Mouse (Mus musculus) midbrain, embryonic 15.5 days (tissue): ENCODE results near the gene Klf8. TPM values are rescaled to one million over a fixed set of nuclear protein-coding genes. Genes with fewer than 3 reads are reported as not detected.
A peak's percentile ranks its signal among the peaks of the same experiment; 100 is the strongest.
"Not testable (repeated sequence)": the region's sequence is repeated elsewhere in the genome, so short reads cannot be mapped to it uniquely, and the experiment has no call there.

Experiments used
- ATAC-seq: fragments of 200-750 bp; cut with Nextera tagmentation; replicated peaks from 2 replicates; pipeline ENCODE4 v1.8.0; 2017; ENCODE audit warnings: moderate TSS enrichment
- H3K27ac ChIP-seq: fragments of 300-500 bp; sonication (generic); 2 replicates; pipeline ENCODE4 v1.5.1; 2015; ENCODE audit warnings: mild to moderate bottlenecking, inconsistent platforms
- H3K27me3 ChIP-seq: fragments of 300-500 bp; sonication (generic); replicated peaks from 2 replicates; pipeline ENCODE4 v1.6.1; 2015; ENCODE audit warnings: inconsistent platforms
- H3K36me3 ChIP-seq: fragments of 300-500 bp; sonication (generic); replicated peaks from 2 replicates; pipeline ENCODE4 v1.6.1; 2015; ENCODE audit warnings: inconsistent platforms
- H3K4me1 ChIP-seq: fragments of 300-500 bp; sonication (generic); 2 replicates; pipeline ENCODE4 v1.6.1; 2015; ENCODE audit warnings: inconsistent platforms
- H3K4me2 ChIP-seq: fragments of 300-500 bp; sonication (generic); 2 replicates; pipeline ENCODE4 v1.6.1; 2015; ENCODE audit warnings: inconsistent platforms, mild to moderate bottlenecking, moderate library complexity
- H3K4me3 ChIP-seq: fragments of 300-500 bp; sonication (generic); 2 replicates; pipeline ENCODE4 v1.5.1; 2015; ENCODE audit warnings: mild to moderate bottlenecking, inconsistent platforms
- H3K9ac ChIP-seq: fragments of 300-500 bp; sonication (generic); 2 replicates; pipeline ENCODE4 v1.6.1; 2015; ENCODE audit warnings: mild to moderate bottlenecking, inconsistent platforms
- H3K9me3 ChIP-seq: fragments of 300-500 bp; sonication (generic); 2 replicates; pipeline ENCODE4 v1.6.1; 2016; ENCODE audit warnings: inconsistent platforms
- WGBS: fragments of 180-500 bp; shearing (Covaris S2); methylation state at CpG from one replicate; pipeline ENCODE4 v1.1.7; 2015; ENCODE audit warnings: mixed read lengths; 5-methylcytosine and 5-hydroxymethylcytosine counted together
- polyA plus RNA-seq: library from polyadenylated mRNA; unstranded; fragments of >200 nt; fragmentation: Nextera tagmentation; extraction: Ambion mirVana; gene quantifications from 2 replicates; pipeline ENCODE4 v1.2.1, GENCODE M21; 2015

Klf8 gene
- polyA plus RNA-seq: 5.1 and 6.4 TPM in 2 replicates

DNA sequence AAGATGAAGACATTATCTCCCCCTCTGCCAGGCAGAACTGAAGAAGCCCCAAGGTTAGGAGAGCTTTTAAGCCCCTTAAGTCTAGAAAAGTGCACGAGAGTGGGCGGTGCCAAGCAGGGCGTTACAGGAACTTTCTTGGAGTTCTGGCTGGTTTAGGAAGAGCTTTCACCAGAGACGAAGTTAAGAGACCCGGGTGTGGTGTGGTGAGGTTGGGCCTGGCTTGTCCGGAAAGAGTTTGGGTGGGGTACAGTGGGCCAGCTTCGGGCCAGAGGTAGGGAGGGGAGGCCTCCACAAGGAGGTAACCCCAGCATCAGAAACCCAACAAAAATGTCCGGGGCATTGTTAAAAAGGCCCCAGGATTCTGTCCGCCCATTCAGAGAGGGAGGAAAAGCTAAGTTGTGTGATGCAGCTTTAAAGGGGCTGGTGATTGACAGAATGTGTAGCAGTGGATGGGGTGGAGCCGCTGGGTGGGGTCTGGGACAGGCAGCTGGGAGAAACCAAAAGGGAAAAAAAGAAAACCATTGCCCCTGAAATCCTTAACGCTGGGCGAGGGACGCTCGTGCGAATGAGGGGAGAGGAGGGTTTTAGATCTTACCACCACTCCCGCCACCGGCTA lies at the start of gene Klf8:
Gene Klf8 (plus strand): TSS at position 163 of the 616 bp plus-strand sequence.
- peak; percentile 88 for ATAC-seq

DNA sequence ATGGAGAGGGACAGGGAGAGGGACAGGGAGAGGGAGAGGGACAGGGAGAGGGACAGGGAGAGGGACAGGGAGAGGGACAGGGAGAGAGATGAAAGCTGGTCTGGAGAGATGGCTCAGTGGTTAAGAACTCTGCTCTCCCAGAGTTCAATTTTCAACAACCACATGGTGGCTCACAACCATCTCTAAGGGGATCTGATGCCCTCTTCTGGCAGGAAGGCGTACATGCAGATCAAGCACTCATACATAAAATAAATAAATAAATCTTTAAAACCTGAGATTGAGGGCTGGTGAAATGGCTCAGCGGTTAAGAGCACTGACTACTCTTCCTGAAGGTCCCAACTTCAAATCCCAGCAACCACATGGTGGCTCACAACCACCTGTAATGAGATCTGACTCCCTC lies 38.1 kb upstream of the Klf8 start:
- not testable (repeated sequence) for H3K27ac ChIP-seq, H3K9ac ChIP-seq, H3K4me3 ChIP-seq, H3K27me3 ChIP-seq, H3K4me2 ChIP-seq, ATAC-seq, H3K4me1 ChIP-seq, H3K36me3 ChIP-seq, H3K9me3 ChIP-seq
- 71% methylated on average over 2 of the region's 2 CpGs for WGBS

More for the DNA sequence above, at the start of gene Klf8:
- Histone ChIP-seq H3K4me1 (0 out of 2 replicates have a peak, but pooled peaks cover 3% of the 10 kb centered on the region), H3K9ac (peak within 1 kb of the TSS; percentile 64), H3K27ac (peak within 1 kb of the TSS; percentile 86), H3K36me3 (no peaks in the 10 kb centered on the region), H3K9me3 (no peaks in the 10 kb centered on the region), H3K4me2 (peak within 1 kb of the TSS; percentile 55), H3K4me3 (peak within 1 kb of the TSS; percentile 61), H3K27me3 (no peaks in the 10 kb centered on the region)
- WGBS: 25% methylated on average over 17 of the region's 17 CpGs

DNA sequence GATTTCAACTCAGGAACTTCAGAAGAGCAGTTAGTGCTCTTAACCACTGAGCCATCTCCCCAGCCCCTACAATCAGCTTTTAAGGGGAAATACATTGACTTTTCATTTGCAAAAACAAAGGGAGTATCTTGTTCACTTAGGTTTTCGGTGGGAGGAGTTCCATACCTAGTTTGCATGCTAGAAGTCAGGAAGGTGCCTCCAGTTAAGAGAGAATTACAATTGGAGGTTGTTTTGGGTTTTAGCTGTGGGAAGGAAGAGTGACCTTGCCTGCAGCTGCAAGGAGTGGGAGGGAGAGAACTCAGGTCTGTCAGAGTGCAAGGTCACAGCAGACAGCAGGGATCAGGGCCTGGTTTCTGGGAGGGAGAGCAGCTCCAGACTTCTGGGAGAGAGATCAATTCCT lies 26.2 kb upstream of the Klf8 start:
- no peak overlapping the region for H3K4me2 ChIP-seq
- no peaks in the 10 kb centered on the region for H3K9me3 ChIP-seq
- H3K36me3 ChIP-seq: no peaks in the 10 kb centered on the region
- ATAC-seq: no peak
- H3K4me1 ChIP-seq: no peaks in the 10 kb centered on the region
- 77% methylated on average over 1 of the region's 1 CpGs for WGBS
- H3K27ac ChIP-seq: no peak overlapping the region
- no peaks in the 10 kb centered on the region for H3K27me3 ChIP-seq
- H3K9ac ChIP-seq: no peak overlapping the region
- no peak overlapping the region for H3K4me3 ChIP-seq

DNA sequence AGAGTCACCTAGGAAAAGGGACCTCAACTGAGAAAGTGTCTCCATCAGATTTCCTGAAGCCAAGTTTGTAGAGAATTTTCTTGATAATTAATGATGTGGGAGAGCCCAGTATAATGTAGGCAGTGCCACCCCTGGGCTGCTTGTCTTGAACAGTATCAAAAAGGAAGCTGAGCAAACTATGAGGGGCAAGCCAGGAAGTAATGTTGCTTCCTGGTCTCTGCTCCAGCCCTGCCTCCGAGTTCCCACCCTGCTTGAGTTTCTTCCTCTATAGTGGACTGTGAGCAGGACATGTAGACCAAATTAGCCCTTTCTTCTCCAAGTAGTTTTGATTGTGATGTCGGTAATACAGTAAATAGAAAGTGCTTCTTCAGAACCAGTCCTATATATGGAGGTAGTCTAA lies 6.0 kb upstream of the Klf8 start:
- no peak overlapping the region for H3K27ac ChIP-seq
- no peak overlapping the region for H3K9ac ChIP-seq
- WGBS: 68% methylated on average over 2 of the region's 2 CpGs
- no peak overlapping the region for H3K4me3 ChIP-seq
- no peak overlapping the region for H3K4me2 ChIP-seq
- no peaks in the 10 kb centered on the region for H3K9me3 ChIP-seq
- no peaks in the 10 kb centered on the region for H3K4me1 ChIP-seq
- no peak for ATAC-seq
- H3K36me3 ChIP-seq: no peaks in the 10 kb centered on the region
- H3K27me3 ChIP-seq: no peaks in the 10 kb centered on the region

DNA sequence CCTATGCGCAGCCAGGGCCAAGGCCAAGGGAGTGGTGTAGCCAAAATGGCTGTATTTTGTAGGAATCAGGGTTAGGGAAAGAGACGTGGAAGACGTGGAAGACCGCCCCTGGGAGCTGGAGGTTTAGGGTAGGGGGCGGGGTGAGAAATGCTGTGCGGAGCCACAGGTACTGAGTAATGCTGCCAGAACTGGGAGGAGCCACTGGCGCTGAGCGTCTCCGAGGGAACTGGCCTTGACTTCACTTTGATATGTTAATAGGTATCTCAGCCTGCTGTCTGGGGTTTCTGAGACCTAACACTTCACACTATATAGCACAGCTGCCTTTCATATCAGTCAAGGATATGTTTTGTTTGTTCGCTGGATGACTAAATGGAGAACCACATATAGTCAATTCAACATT lies 4.0 kb upstream of the Klf8 start:
- 0 out of 2 replicates have a peak, but pooled peaks cover 3% of the 10 kb centered on the region for H3K4me1 ChIP-seq
- H3K9me3 ChIP-seq: no peaks in the 10 kb centered on the region
- H3K4me2 ChIP-seq: peak overlapping the region; percentile 39
- no peak overlapping the region for H3K27ac ChIP-seq
- peak; percentile 54; the same call in 1 of the 2 replicates for ATAC-seq
- no peaks in the 10 kb centered on the region for H3K27me3 ChIP-seq
- H3K36me3 ChIP-seq: no peaks in the 10 kb centered on the region
- WGBS: 15% methylated on average over 10 of the region's 10 CpGs
- no peak overlapping the region for H3K4me3 ChIP-seq
- no peak overlapping the region for H3K9ac ChIP-seq

DNA sequence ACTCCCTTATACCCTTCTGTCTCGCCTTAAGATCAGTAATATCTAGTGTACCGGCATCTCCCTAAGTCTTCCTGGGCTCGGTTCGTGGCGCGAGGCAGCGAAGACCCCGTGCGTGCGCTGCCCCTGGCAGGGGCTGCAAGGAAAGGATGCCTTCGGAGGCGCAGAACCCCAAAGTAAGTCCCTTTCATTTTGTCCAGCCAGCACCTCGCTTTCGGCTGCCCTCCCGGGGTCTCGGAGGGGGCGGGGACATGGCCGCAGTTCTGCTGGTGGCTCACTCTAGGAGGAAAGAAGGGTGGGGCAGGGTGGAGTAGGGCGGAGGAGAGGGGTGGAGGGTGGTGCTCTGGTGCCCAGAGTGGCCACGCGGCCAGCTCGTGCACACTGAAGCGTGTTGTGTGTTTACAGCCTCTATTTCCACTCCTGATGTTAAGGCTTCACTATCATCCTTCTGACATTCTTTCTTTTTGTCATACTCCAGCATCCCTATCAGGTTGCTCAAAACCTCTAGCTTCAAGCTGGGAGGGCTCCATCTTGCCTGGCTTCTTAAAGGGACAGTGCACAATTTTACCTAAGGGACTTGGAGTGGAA lies 746 bp downstream of the Klf8 start:
- H3K36me3 ChIP-seq: no peaks in the 10 kb centered on the region
- 21% methylated on average over 23 of the region's 23 CpGs for WGBS

DNA sequence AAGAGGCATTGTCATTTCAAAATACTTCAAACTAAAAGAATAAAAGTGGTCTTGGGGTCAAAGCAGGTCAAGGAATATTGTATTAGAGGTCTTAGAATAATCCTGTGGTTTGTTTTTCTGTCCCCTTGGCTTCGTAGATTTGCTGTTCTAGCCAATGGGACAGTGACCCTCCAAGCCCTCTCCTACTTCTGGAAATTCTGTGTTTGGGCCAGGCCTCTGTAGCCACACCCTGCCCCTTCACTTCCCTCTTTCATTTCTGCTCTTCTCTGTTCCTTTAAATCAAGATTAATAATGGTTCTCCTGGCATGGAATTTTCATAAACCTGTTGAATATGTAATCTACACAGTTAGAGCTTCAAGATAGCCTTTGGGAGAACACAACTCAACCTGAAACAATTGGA lies 17.0 kb downstream of the Klf8 start:
- Histone ChIP-seq H3K36me3 (no peaks in the 10 kb centered on the region), H3K4me3 (no peak overlapping the region), H3K9me3 (no peaks in the 10 kb centered on the region), H3K9ac (no peak overlapping the region), H3K27ac (no peak overlapping the region), H3K4me1 (no peaks in the 10 kb centered on the region), H3K4me2 (no peak overlapping the region), H3K27me3 (no peaks in the 10 kb centered on the region)
- 68% methylated on average over 1 of the region's 1 CpGs for WGBS
- ATAC-seq: no peak

More for the DNA sequence above, 746 bp downstream of the Klf8 start:
- H3K9ac ChIP-seq: peak overlapping the region; percentile 64
- peak overlapping the region; percentile 61 for H3K4me3 ChIP-seq
- no peaks in the 10 kb centered on the region for H3K27me3 ChIP-seq
- H3K4me1 ChIP-seq: 0 out of 2 replicates have a peak, but pooled peaks cover 3% of the 10 kb centered on the region
- H3K9me3 ChIP-seq: no peaks in the 10 kb centered on the region
- H3K27ac ChIP-seq: peak overlapping the region; percentile 86
- peak overlapping the region; percentile 55 for H3K4me2 ChIP-seq
- peak; percentile 94 for ATAC-seq

DNA sequence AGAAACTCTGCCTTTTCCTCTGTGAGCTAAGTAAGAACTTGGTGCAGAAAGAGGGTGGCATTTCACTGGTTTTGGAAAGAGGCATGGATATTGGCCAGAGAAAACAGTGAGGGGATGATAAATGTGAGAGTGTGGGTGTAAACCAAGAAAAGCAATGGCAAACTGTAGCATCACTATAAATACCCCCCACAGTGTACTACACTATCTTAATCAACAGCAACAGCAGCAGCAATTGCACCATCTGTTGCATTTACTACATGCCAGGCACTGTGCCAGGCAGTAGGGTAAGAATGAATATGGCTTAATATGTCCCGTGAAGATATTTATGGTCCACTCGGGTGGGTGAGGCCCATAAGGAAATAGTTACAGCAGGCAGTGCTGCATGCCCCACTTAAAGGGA lies 18.2 kb downstream of the Klf8 start:
- Histone ChIP-seq H3K27ac (no peak overlapping the region), H3K4me1 (no peaks in the 10 kb centered on the region), H3K9ac (no peak overlapping the region), H3K9me3 (no peaks in the 10 kb centered on the region), H3K27me3 (no peaks in the 10 kb centered on the region), H3K36me3 (no peaks in the 10 kb centered on the region), H3K4me3 (no peak overlapping the region), H3K4me2 (no peak overlapping the region)
- WGBS: 84% methylated on average over 2 of the region's 2 CpGs
- ATAC-seq: no peak

DNA sequence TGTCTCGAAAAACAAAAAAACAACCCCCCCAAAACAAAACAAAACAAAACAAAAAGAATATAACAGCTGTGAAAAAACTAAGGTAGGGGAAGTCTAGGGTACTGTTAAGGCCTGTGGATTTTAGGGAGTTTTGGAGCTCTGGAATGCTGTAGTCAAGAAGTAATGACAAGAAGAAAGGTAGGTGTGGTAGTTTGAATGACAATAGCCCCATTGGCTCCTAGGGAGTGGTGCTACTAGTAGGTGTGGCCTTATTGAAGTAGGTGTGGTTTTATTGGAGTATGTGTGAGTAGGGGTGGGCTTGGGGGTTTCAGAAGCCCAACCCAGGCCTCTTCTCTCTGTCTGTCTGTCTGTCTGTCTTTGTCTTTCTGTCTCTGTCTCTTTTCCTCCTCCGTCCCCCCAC lies 44.9 kb downstream of the Klf8 start:
- Histone ChIP-seq H3K9me3 (no peaks in the 10 kb centered on the region), H3K27me3 (no peaks in the 10 kb centered on the region), H3K36me3 (no peaks in the 10 kb centered on the region), H3K4me2 (no peak overlapping the region), H3K4me1 (no peaks in the 10 kb centered on the region), H3K9ac (no peak overlapping the region), H3K27ac (no peak overlapping the region), H3K4me3 (no peak overlapping the region)
- ATAC-seq: no peak
- WGBS: 80% methylated on average over 2 of the region's 2 CpGs

DNA sequence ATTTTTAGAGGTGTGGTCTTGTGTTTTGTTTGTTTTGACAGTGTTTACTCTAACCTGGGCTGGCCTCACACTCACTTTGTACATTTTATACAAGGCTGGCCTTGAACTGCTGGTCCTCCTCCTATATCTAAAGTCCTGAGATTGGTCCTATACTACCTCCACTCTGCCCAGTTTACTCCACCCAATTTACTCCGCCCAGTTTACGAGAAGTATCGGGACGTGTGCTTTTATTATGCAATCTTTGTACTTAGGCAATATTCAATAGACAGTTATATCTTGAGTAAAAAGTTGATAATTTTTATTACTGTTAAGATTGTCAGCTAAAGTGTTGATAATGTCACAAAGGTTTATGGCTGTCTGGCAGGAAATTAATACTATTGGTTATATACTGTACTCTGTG lies 74.1 kb downstream of the Klf8 start:
- H3K27ac ChIP-seq: no peak overlapping the region
- WGBS: 90% methylated on average over 4 of the region's 4 CpGs

DNA sequence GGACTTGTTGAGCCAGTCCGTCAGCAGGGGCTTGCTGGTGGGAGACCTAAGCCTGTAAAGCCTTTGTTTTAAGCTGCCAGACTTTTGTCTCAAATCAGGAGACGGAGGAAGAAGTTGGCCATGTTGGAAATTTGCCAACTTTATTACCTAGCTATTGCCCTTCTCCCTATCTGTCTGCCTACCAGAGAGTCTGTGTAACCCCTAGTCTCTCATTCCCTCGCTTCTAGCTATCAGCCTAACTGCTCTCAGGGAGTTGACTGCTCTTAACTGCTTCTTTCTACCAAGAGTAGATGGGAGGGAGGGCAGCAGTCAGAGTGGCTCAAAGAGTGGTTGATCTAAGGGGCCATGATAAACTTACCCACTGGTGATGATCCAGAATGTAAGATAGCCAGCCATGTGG lies 85.8 kb downstream of the Klf8 start:
- H3K27me3 ChIP-seq: no peaks in the 10 kb centered on the region
- WGBS: 61% methylated on average over 3 of the region's 3 CpGs
- no peaks in the 10 kb centered on the region for H3K9me3 ChIP-seq
- no peak overlapping the region for H3K27ac ChIP-seq
- no peak for ATAC-seq
- H3K9ac ChIP-seq: no peak overlapping the region
- H3K4me3 ChIP-seq: no peak overlapping the region
- no peak overlapping the region for H3K4me2 ChIP-seq
- H3K36me3 ChIP-seq: no peaks in the 10 kb centered on the region
- H3K4me1 ChIP-seq: no peaks in the 10 kb centered on the region

More for the DNA sequence above, 74.1 kb downstream of the Klf8 start:
- Histone ChIP-seq H3K4me3 (no peak overlapping the region), H3K4me2 (no peak overlapping the region), H3K9me3 (no peaks in the 10 kb centered on the region), H3K36me3 (no peaks in the 10 kb centered on the region), H3K27me3 (no peaks in the 10 kb centered on the region), H3K9ac (no peak overlapping the region), H3K4me1 (no peaks in the 10 kb centered on the region)
- ATAC-seq: no peak

DNA sequence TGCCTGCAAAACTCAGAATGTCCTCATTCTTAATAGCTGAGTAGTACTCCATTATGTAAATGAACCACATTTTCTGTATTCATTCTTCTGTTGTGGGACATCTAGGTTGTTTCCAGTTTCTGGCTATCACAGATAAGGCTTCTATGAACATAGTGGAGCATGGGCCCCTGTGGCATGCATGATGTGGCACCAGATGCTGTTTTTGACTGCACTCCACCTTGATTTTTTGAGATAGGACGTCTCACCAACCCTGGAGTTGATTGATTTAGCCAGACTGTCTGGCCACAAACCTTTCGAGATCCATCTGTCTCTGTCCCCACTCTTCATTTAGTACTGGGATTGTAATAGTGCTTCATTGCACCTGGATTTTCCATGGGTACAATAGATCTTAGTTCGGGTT lies 96.9 kb downstream of the Klf8 start:
- H3K4me3 ChIP-seq, H3K27me3 ChIP-seq, H3K36me3 ChIP-seq, H3K9me3 ChIP-seq, H3K27ac ChIP-seq, ATAC-seq, H3K9ac ChIP-seq, H3K4me1 ChIP-seq, H3K4me2 ChIP-seq: not testable (repeated sequence)
- 82% methylated on average over 3 of the region's 3 CpGs for WGBS
